Mouse (Mus musculus): ENCODE data around the gene Nfib. TPM values are rescaled to one million over a fixed set of nuclear protein-coding genes. Genes with fewer than 3 reads are reported as not detected.

Gene Nfib
- polyA plus RNA-seq, 1 experiment from 2014 or later: 52.1 TPM

- Histone ChIP-seq H3K4me2 (replicated peaks; ENCODE audit: low read depth, low read length) (peak overlapping the region; percentile 87), H3K4me3 (ENCODE audit: low read depth, low read length) (peak overlapping the region; percentile 59), H3K36me3 (ENCODE audit: insufficient read depth, low read length) (no peaks in the 10 kb centered on the region), H3K27me3 (replicated peaks; ENCODE audit: insufficient read depth, low read length) (no peaks in the 10 kb centered on the region), H3K4me1 (ENCODE audit: insufficient read depth, low read depth, low read length) (peaks cover 14% of the 10 kb centered on the region; the same call in 1 of the 2 replicates), H3K27ac (ENCODE audit: low read length) (peak overlapping the region; percentile 89), H3K9me3 (ENCODE audit: low read length) (no peaks in the 10 kb centered on the region), H3K9ac (replicated peaks; ENCODE audit: low read depth) (peak overlapping the region; percentile 34; the same call in 1 of the 2 replicates)
- under 1% methylated on average over 27 of the region's 63 CpGs for WGBS
- ATAC-seq: peak; percentile 99
- peak; percentile 95 for DNase-seq (ENCODE audit: low spot score)
- TF ChIP-seq EP300 (IDR thresholded peaks at IDR 0.05) (no peak), CTCF (IDR thresholded peaks at IDR 0.05) (peak; percentile 14)
Measured at GRCm38 (mm10) chr4:82512743-82513425, 192.7 kb downstream of the Nfib start.

- Histone ChIP-seq H3K27ac (ENCODE audit: low read length) (peak overlapping the region; percentile 89), H3K9ac (replicated peaks; ENCODE audit: low read depth) (peak overlapping the region; percentile 34; the same call in 1 of the 2 replicates), H3K36me3 (ENCODE audit: insufficient read depth, low read length) (no peaks in the 10 kb centered on the region), H3K9me3 (ENCODE audit: low read length) (no peaks in the 10 kb centered on the region), H3K27me3 (replicated peaks; ENCODE audit: insufficient read depth, low read length) (no peaks in the 10 kb centered on the region), H3K4me1 (ENCODE audit: insufficient read depth, low read depth, low read length) (peaks cover 14% of the 10 kb centered on the region; the same call in 1 of the 2 replicates), H3K4me2 (replicated peaks; ENCODE audit: low read depth, low read length) (peak overlapping the region; percentile 87), H3K4me3 (ENCODE audit: low read depth, low read length) (peak overlapping the region; percentile 59)
- ATAC-seq: no peak
- no peak for TF ChIP-seq EP300 (IDR thresholded peaks at IDR 0.05)
- no peak for TF ChIP-seq CTCF (IDR thresholded peaks at IDR 0.05)
- DNase-seq (ENCODE audit: low spot score): peak; percentile 67
- 2% methylated on average over 13 of the region's 13 CpGs for WGBS
Measured at GRCm38 (mm10) chr4:82512335-82512734, 193.2 kb downstream of the Nfib start.

DNA sequence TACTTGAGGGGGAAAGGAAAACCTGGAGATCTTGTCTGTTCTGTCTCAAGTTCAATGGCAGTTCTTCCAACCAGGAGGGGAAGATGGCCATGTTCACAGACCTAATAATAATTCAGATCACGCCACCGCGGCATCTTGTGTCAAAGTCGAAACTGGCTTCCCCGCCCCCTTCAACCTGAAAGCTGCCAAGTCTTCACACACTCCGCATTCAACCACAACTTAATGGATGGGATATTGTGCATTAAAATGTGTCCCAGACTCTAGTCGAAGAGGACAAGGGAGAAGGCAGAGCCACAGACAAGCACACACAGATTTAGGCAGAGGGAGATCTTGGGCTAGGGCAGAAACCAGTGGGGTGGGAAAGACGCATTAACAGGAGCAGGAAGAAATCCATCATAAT, 194.0 kb downstream of the Nfib start:
- Histone ChIP-seq H3K27me3 (replicated peaks; ENCODE audit: insufficient read depth, low read length) (no peaks in the 10 kb centered on the region), H3K4me3 (ENCODE audit: low read depth, low read length) (peak overlapping the region; percentile 59), H3K9me3 (ENCODE audit: low read length) (no peaks in the 10 kb centered on the region), H3K4me1 (ENCODE audit: insufficient read depth, low read depth, low read length) (peaks cover 14% of the 10 kb centered on the region; the same call in 1 of the 2 replicates), H3K27ac (ENCODE audit: low read length) (peak overlapping the region; percentile 89), H3K4me2 (replicated peaks; ENCODE audit: low read depth, low read length) (peak overlapping the region; percentile 87), H3K9ac (replicated peaks; ENCODE audit: low read depth) (peak overlapping the region; percentile 34; the same call in 1 of the 2 replicates), H3K36me3 (ENCODE audit: insufficient read depth, low read length) (no peaks in the 10 kb centered on the region)
- DNase-seq (ENCODE audit: low spot score): peak; percentile 57
- TF ChIP-seq EP300 (IDR thresholded peaks at IDR 0.05) (no peak), CTCF (IDR thresholded peaks at IDR 0.05) (no peak)
- ATAC-seq: no peak
- WGBS: under 1% methylated on average over 8 of the region's 8 CpGs

GRCm38 (mm10) chr4:82511001-82511513, 194.5 kb downstream of the Nfib start:
- Histone ChIP-seq H3K4me2 (replicated peaks; ENCODE audit: low read depth, low read length) (peak overlapping the region; percentile 87), H3K27ac (ENCODE audit: low read length) (peak overlapping the region; percentile 89), H3K4me1 (ENCODE audit: insufficient read depth, low read depth, low read length) (peaks cover 14% of the 10 kb centered on the region; the same call in 1 of the 2 replicates), H3K27me3 (replicated peaks; ENCODE audit: insufficient read depth, low read length) (no peaks in the 10 kb centered on the region), H3K4me3 (ENCODE audit: low read depth, low read length) (peak overlapping the region; percentile 59), H3K36me3 (ENCODE audit: insufficient read depth, low read length) (no peaks in the 10 kb centered on the region), H3K9ac (replicated peaks; ENCODE audit: low read depth) (peak overlapping the region; percentile 34; the same call in 1 of the 2 replicates), H3K9me3 (ENCODE audit: low read length) (no peaks in the 10 kb centered on the region)
- no peak for ATAC-seq
- peak; percentile 69 for DNase-seq (ENCODE audit: low spot score)
- WGBS: 5% methylated on average over 16 of the region's 16 CpGs
- no peak for TF ChIP-seq CTCF (IDR thresholded peaks at IDR 0.05)
- TF ChIP-seq EP300 (IDR thresholded peaks at IDR 0.05): no peak

- Histone ChIP-seq H3K27ac (ENCODE audit: low read length) (peak overlapping the region; percentile 75), H3K9me3 (ENCODE audit: low read length) (no peaks in the 10 kb centered on the region), H3K4me1 (ENCODE audit: insufficient read depth, low read depth, low read length) (peaks cover 14% of the 10 kb centered on the region; the same call in 1 of the 2 replicates), H3K36me3 (ENCODE audit: insufficient read depth, low read length) (no peaks in the 10 kb centered on the region), H3K27me3 (replicated peaks; ENCODE audit: insufficient read depth, low read length) (no peaks in the 10 kb centered on the region), H3K4me2 (replicated peaks; ENCODE audit: low read depth, low read length) (peak overlapping the region; percentile 89), H3K9ac (replicated peaks; ENCODE audit: low read depth) (0 out of 2 replicates have a peak overlapping the region, but pooled peaks have one; percentile 16), H3K4me3 (ENCODE audit: low read depth, low read length) (0 out of 2 replicates have a peak overlapping the region, but pooled peaks have one; percentile 1)
- DNase-seq (ENCODE audit: low spot score): no peak
- TF ChIP-seq CTCF (IDR thresholded peaks at IDR 0.05) (no peak), EP300 (IDR thresholded peaks at IDR 0.05) (no peak)
- WGBS: 13% methylated on average over 4 of the region's 4 CpGs
- ATAC-seq: no peak
Measured at GRCm38 (mm10) chr4:82509771-82510170, 195.8 kb downstream of the Nfib start.

DNA sequence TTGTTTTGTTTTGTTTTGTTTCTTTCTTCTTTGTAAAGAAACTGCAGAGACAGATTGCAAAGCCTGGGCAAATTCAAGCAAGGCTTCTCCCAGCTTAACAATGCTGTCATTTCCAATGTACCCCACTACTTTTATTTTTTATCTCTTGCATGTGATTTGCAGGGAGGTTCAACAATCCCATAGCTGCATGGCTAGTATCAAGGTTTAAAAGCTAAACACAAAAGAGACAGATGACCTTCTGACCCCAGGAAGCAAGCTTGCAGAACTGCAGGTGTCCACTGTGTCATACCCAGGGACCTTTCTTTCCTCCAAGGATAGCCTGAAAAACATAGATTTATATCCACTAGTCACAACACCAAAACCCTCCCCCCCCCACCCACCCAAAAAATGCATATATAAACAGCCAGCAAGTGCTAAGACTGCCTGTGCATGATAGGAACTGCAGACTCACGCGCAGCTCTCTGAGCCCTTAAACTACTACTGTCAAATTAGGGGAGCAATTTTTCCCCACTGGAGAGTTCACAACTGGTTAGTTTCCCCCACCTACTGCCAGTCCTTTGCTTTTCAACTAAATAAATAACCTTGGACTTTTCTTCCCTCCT, 196.3 kb downstream of the Nfib start:
- no peaks in the 10 kb centered on the region for H3K9me3 ChIP-seq (ENCODE audit: low read length)
- ATAC-seq (no peak), DNase-seq (ENCODE audit: low spot score) (no peak)
- no peak for TF ChIP-seq CTCF (IDR thresholded peaks at IDR 0.05)
- no peak for TF ChIP-seq EP300 (IDR thresholded peaks at IDR 0.05)
- H3K27me3 ChIP-seq (replicated peaks; ENCODE audit: insufficient read depth, low read length): no peaks in the 10 kb centered on the region
- H3K27ac ChIP-seq (ENCODE audit: low read length): peak overlapping the region; percentile 75
- H3K4me1 ChIP-seq (ENCODE audit: insufficient read depth, low read depth, low read length): peaks cover 14% of the 10 kb centered on the region; the same call in 1 of the 2 replicates
- 17% methylated on average over 2 of the region's 2 CpGs for WGBS
- H3K9ac ChIP-seq (replicated peaks; ENCODE audit: low read depth): 0 out of 2 replicates have a peak overlapping the region, but pooled peaks have one; percentile 16
- no peaks in the 10 kb centered on the region for H3K36me3 ChIP-seq (ENCODE audit: insufficient read depth, low read length)
- 0 out of 2 replicates have a peak overlapping the region, but pooled peaks have one; percentile 1 for H3K4me3 ChIP-seq (ENCODE audit: low read depth, low read length)
- peak overlapping the region; percentile 89 for H3K4me2 ChIP-seq (replicated peaks; ENCODE audit: low read depth, low read length)

All from lung, postnatal 0 days (tissue).